ENCODE assay signal across 8 mouse cellular contexts in genomic region chrX:162829203-162829708, GRCm38 (mm10). TPM values are rescaled to one million over a fixed set of nuclear protein-coding genes. Genes with fewer than 3 reads are reported as not detected.
DNase-seq lines count a peak whose midpoint lies in the region; ATAC-seq and TF ChIP-seq lines count a peak whose summit lies in the region.

TSS of gene Txlng (minus strand) at chrX:162829454.

- no peaks in the 10 kb centered on the region; a peak in 1 of 4 replicates for H3K4me1 ChIP-seq in CH12.LX (ENCODE audit: control insufficient read depth in 1 of 2, insufficient read depth in 2 of 2)
- H3K4me1 ChIP-seq in forebrain, embryonic 11.5 days (replicated peaks; ENCODE audit: control insufficient read depth, insufficient read depth, low read length): no peaks in the 10 kb centered on the region
- no peaks in the 10 kb centered on the region for H3K4me1 ChIP-seq in heart, postnatal 0 days (ENCODE audit: control insufficient read depth, insufficient read depth)
- no peaks in the 10 kb centered on the region; the same call in none of the 2 replicates for H3K4me1 ChIP-seq in liver, embryonic 16.5 days (ENCODE audit: control insufficient read depth, low read depth, low read length)
- peaks cover 6% of the 10 kb centered on the region for H3K4me1 ChIP-seq in neural tube, embryonic 13.5 days (replicated peaks)
- H3K4me1 ChIP-seq in testis, adult 2 months (ENCODE audit: control insufficient read depth, insufficient read depth, low read length): no peaks in the 10 kb centered on the region

- no peak for TF ChIP-seq RAD21 in CH12.LX (IDR thresholded peaks at IDR 0.05; ENCODE audit: low read depth, low read length)

- H3K9ac ChIP-seq in CH12.LX (ENCODE audit: insufficient read depth, low read depth): peak within 1 kb of the TSS; percentile 78
- peak within 1 kb of the TSS; percentile 51 for H3K9ac ChIP-seq in forebrain, embryonic 11.5 days (ENCODE audit: low read length)
- peak within 1 kb of the TSS; percentile 66 for H3K9ac ChIP-seq in heart, postnatal 0 days (replicated peaks; ENCODE audit: low read depth, low read length)
- H3K9ac ChIP-seq in liver, embryonic 16.5 days (ENCODE audit: low read depth, low read length): peak within 1 kb of the TSS; percentile 73
- H3K9ac ChIP-seq in neural tube, embryonic 13.5 days: peak within 1 kb of the TSS; percentile 76

- in situ Hi-C loops in CH12.LX (cut with MboI; ENCODE audit: low pct_ligation_motif_present, low pct_unique_long_range_greater_than_20kb, low sequenced_read_pairs): loop anchor here (25.0 kb wide), 1 partner anchor 92 kb away; no protein-coding TSS in a partner anchor

- no peak for TF ChIP-seq CTCF in CH12.LX (conservative IDR thresholded peaks at IDR 0.05 in 1 of 2, IDR thresholded peaks at IDR 0.05 in 1 of 2; ENCODE audit: low read depth in 2 of 2, low read length in 2 of 2)
- no peak for TF ChIP-seq CTCF in heart, postnatal 0 days (IDR thresholded peaks at IDR 0.05; ENCODE audit: low read depth)
- TF ChIP-seq CTCF in testis, adult 2 months (IDR thresholded peaks at IDR 0.05; ENCODE audit: control insufficient read depth, insufficient read depth, insufficient replicate concordance, low read depth, low read length): no peak

- peak; percentile 97 for DNase-seq in CH12.LX (ENCODE audit: extremely low read depth)
- peak; percentile 92 for DNase-seq in c-Kit-positive CD71-positive TER-119-negative erythroid progenitor cells, embryonic 14.5 days (ENCODE audit: low read depth)
- peak; percentile 93 for DNase-seq in forebrain, embryonic 11.5 days (ENCODE audit: low spot score)
- DNase-seq in heart, postnatal 0 days (ENCODE audit: low spot score): peak; percentile 91
- peak; percentile 93 to 97 for DNase-seq in kidney, postnatal 4 days

- peak within 1 kb of the TSS; percentile 57; the same call in 1 of the 2 replicates for H3K27ac ChIP-seq in CH12.LX (ENCODE audit: insufficient read depth, low read depth)
- H3K27ac ChIP-seq in forebrain, embryonic 11.5 days (ENCODE audit: low read depth, low read length): no peak within 1 kb of the TSS
- H3K27ac ChIP-seq in heart, postnatal 0 days (ENCODE audit: low read depth): peak within 1 kb of the TSS; percentile 66; the same call in 1 of the 2 replicates
- peak within 1 kb of the TSS; percentile 58 for H3K27ac ChIP-seq in liver, embryonic 16.5 days (ENCODE audit: low read length)
- 0 out of 2 replicates have a peak within 1 kb of the TSS, but pooled peaks have one; percentile 18 for H3K27ac ChIP-seq in neural tube, embryonic 13.5 days (replicated peaks)
- H3K27ac ChIP-seq in testis, adult 2 months (ENCODE audit: control insufficient read depth, insufficient read depth, low read depth, low read length): peak within 1 kb of the TSS; percentile 96

- ATAC-seq in forebrain, embryonic 11.5 days (replicated peaks; ENCODE audit: low FRiP score): peak; percentile 97
- ATAC-seq in heart, postnatal 0 days (ENCODE audit: insufficient read depth, low read depth): peak; percentile 98
- ATAC-seq in liver, embryonic 16.5 days (ENCODE audit: low read depth): peak; percentile 97
- ATAC-seq in neural tube, embryonic 13.5 days (ENCODE audit: low read depth): peak; percentile 99

- H3K4me2 ChIP-seq in CH12.LX (ENCODE audit: insufficient read depth, low read depth, poor library complexity, severe bottlenecking): peak within 1 kb of the TSS; percentile 96; the same call in 1 of the 2 replicates
- peak within 1 kb of the TSS; percentile 71 for H3K4me2 ChIP-seq in forebrain, embryonic 11.5 days (ENCODE audit: low read depth, low read length, severe bottlenecking)
- peak within 1 kb of the TSS; percentile 92 for H3K4me2 ChIP-seq in heart, postnatal 0 days (ENCODE audit: low read depth, low read length)
- peak within 1 kb of the TSS; percentile 79 for H3K4me2 ChIP-seq in liver, embryonic 16.5 days (ENCODE audit: low read depth, low read length)
- H3K4me2 ChIP-seq in neural tube, embryonic 13.5 days: peak within 1 kb of the TSS; percentile 77

- H3K27me3 ChIP-seq in CH12.LX (replicated peaks): no peaks in the 10 kb centered on the region
- H3K27me3 ChIP-seq in forebrain, embryonic 11.5 days (ENCODE audit: control insufficient read depth, insufficient read depth, low read length): no peaks in the 10 kb centered on the region
- H3K27me3 ChIP-seq in heart, postnatal 0 days (ENCODE audit: control insufficient read depth, insufficient read depth, low read length): no peaks in the 10 kb centered on the region
- H3K27me3 ChIP-seq in liver, embryonic 16.5 days (ENCODE audit: control insufficient read depth, insufficient read depth, low read depth, low read length): no peaks in the 10 kb centered on the region
- peaks cover 2% of the 10 kb centered on the region; the same call in 1 of the 2 replicates for H3K27me3 ChIP-seq in neural tube, embryonic 13.5 days
- H3K27me3 ChIP-seq in testis, adult 2 months (ENCODE audit: control insufficient read depth, insufficient read depth, low read length): no peaks in the 10 kb centered on the region

- no peak for TF ChIP-seq EP300 in CH12.LX (IDR thresholded peaks at IDR 0.05; ENCODE audit: low read length)
- no peak for TF ChIP-seq EP300 in heart, postnatal 0 days (IDR thresholded peaks at IDR 0.05; ENCODE audit: low read depth)

- WGBS in forebrain, embryonic 11.5 days: 17% methylated on average over 26 of the region's 37 CpGs
- WGBS in heart, postnatal 0 days: 19% methylated on average over 36 of the region's 37 CpGs
- 16% methylated on average over 37 of the region's 37 CpGs for WGBS in liver, embryonic 16.5 days (ENCODE audit: insufficient replicate concordance)
- 18% methylated on average over 37 of the region's 37 CpGs for WGBS in neural tube, embryonic 13.5 days

- peaks cover 23% of the 10 kb centered on the region for H3K79me2 ChIP-seq in CH12.LX (replicated peaks; ENCODE audit: control insufficient read depth, extremely low read depth, insufficient read depth, poor library complexity, severe bottlenecking)

- H3K9me3 ChIP-seq in CH12.LX (replicated peaks; ENCODE audit: low read length): no peaks in the 10 kb centered on the region
- no peaks in the 10 kb centered on the region for H3K9me3 ChIP-seq in forebrain, embryonic 11.5 days (ENCODE audit: control insufficient read depth, low read length)
- no peaks in the 10 kb centered on the region for H3K9me3 ChIP-seq in heart, postnatal 0 days (replicated peaks; ENCODE audit: control insufficient read depth, low read length)
- no peaks in the 10 kb centered on the region for H3K9me3 ChIP-seq in liver, embryonic 16.5 days (replicated peaks; ENCODE audit: control insufficient read depth, low read length)
- H3K9me3 ChIP-seq in neural tube, embryonic 13.5 days: no peaks in the 10 kb centered on the region

- TF ChIP-seq POLR2A in CH12.LX (IDR thresholded peaks at IDR 0.05; ENCODE audit: low read depth, low read length): peak; percentile 90
- peak; percentile 84; the same call in 1 of the 2 replicates for TF ChIP-seq POLR2A in testis, adult 2 months (IDR thresholded peaks at IDR 0.05; ENCODE audit: control insufficient read depth, low read depth, low read length)

- dilution Hi-C loops in CH12.LX (cut with MboI; ENCODE audit: extremely low pct_ligation_motif_present, extremely low pct_unique_long_range_greater_than_20kb, low sequenced_read_pairs): no loop called here

- H3K36me3 ChIP-seq in CH12.LX (replicated peaks in 1 of 2; ENCODE audit: control insufficient read depth in 1 of 2, insufficient read depth in 1 of 2, low read length in 1 of 2): peaks cover 0 to 5% of the 10 kb centered on the region in 2 experiments
- no peaks in the 10 kb centered on the region for H3K36me3 ChIP-seq in forebrain, embryonic 11.5 days (ENCODE audit: control insufficient read depth, insufficient read depth, low read length)
- no peaks in the 10 kb centered on the region for H3K36me3 ChIP-seq in heart, postnatal 0 days (replicated peaks; ENCODE audit: control insufficient read depth, insufficient read depth, low read length)
- no peaks in the 10 kb centered on the region for H3K36me3 ChIP-seq in liver, embryonic 16.5 days (ENCODE audit: control insufficient read depth, insufficient read depth)
- H3K36me3 ChIP-seq in neural tube, embryonic 13.5 days: no peaks in the 10 kb centered on the region
- H3K36me3 ChIP-seq in testis, adult 2 months (ENCODE audit: control insufficient read depth, insufficient read depth, low read length): no peaks in the 10 kb centered on the region

- peak within 1 kb of the TSS; percentile 76 to 96 (median 81) for H3K4me3 ChIP-seq in CH12.LX (replicated peaks in 1 of 3; ENCODE audit: low read depth in 2 of 3, low read length in 2 of 3, poor library complexity in 1 of 3)
- peak within 1 kb of the TSS; percentile 54 for H3K4me3 ChIP-seq in forebrain, embryonic 11.5 days (ENCODE audit: low read depth, low read length)
- peak within 1 kb of the TSS; percentile 62 for H3K4me3 ChIP-seq in heart, postnatal 0 days (ENCODE audit: low read depth, low read length)
- peak within 1 kb of the TSS; percentile 72 for H3K4me3 ChIP-seq in liver, embryonic 16.5 days (ENCODE audit: low read depth, low read length)
- peak within 1 kb of the TSS; percentile 57 for H3K4me3 ChIP-seq in neural tube, embryonic 13.5 days
- peak within 1 kb of the TSS; percentile 94 for H3K4me3 ChIP-seq in testis, adult 2 months (ENCODE audit: control insufficient read depth, low read depth, low read length)

TF ChIP-seq in CH12.LX, 34 proteins besides CTCF, POLR2A, EP300 and RAD21 (continues in another document):
- TF ChIP-seq NRF1 (IDR thresholded peaks at IDR 0.05; ENCODE audit: low read depth, low read length) (peak; percentile 85), MYC (IDR thresholded peaks at IDR 0.05; ENCODE audit: low read depth, low read length) (0 out of 2 replicates have a peak, but pooled peaks have one; percentile 17), TCF12 (IDR thresholded peaks at IDR 0.05; ENCODE audit: low read depth, low read length) (peak; percentile 79), SIN3A (IDR thresholded peaks at IDR 0.05; ENCODE audit: low read length) (peak; percentile 77), USF1 (IDR thresholded peaks at IDR 0.05; ENCODE audit: low read depth, low read length) (peak; percentile 92), HCFC1 (IDR thresholded peaks at IDR 0.05; ENCODE audit: low read depth, low read length) (peak; percentile 96), CHD1 (IDR thresholded peaks at IDR 0.05; ENCODE audit: low read depth, low read length) (no peak), ZKSCAN1 (IDR thresholded peaks at IDR 0.05; ENCODE audit: borderline replicate concordance, low read depth, low read length) (no peak)

RNA-seq across cellular contexts. Expression of gene Txlng, which starts in this region (rescaled TPM):
- total RNA-seq in CH12.LX (2012; rRNA removed) (12.7 and 13.7 TPM in 2 replicates), CH12.LX (2014; rRNA removed) (29.2 and 33.2 TPM in 2 replicates)
- polyA plus RNA-seq in CH12.LX (2012; ENCODE audit: insufficient read length, low read depth): 20.7 and 22.1 TPM in 2 replicates
- 18.7 and 20.9 TPM in 2 replicates for polyA plus RNA-seq in forebrain, embryonic 11.5 days (2014; fragmentation: Nextera tagmentation; extraction: Ambion mirVana)
- 8.0 and 10.7 TPM in 2 replicates for total RNA-seq in heart, postnatal 0 days (2014; rRNA removed; ENCODE audit: low replicate concordance)
- polyA plus RNA-seq in heart, postnatal 0 days (2015; fragmentation: Nextera tagmentation; extraction: Ambion mirVana): 7.2 and 7.8 TPM in 2 replicates
- 7.6 and 7.8 TPM in 2 replicates for polyA plus RNA-seq in liver, embryonic 16.5 days (2015; fragmentation: Nextera tagmentation; extraction: Ambion mirVana)
- polyA plus RNA-seq in neural tube, embryonic 13.5 days (2015; fragmentation: Nextera tagmentation; extraction: Ambion mirVana): 14.3 and 15.4 TPM in 2 replicates
- polyA plus RNA-seq in testis, adult 2 months (2012; rRNA removed): 1.3 and 1.7 TPM in 2 replicates
